8 mouse cellular contexts compared by ENCODE assay signal in genomic region chr11:53085367-53085766, GRCm38 (mm10).
DNase-seq lines count a peak whose midpoint lies in the region; ATAC-seq and TF ChIP-seq lines count a peak whose summit lies in the region.

No protein-coding gene starts in this region.

- no peaks in the 10 kb centered on the region for H3K4me1 ChIP-seq in kidney, postnatal 0 days (replicated peaks; ENCODE audit: insufficient read depth, low read length)
- H3K4me1 ChIP-seq in kidney, embryonic 16.5 days (ENCODE audit: insufficient read depth, low read length) = no peaks in the 10 kb centered on the region
- no peaks in the 10 kb centered on the region for H3K4me1 ChIP-seq in forebrain, embryonic 12.5 days

- 71% methylated on average over 6 of the region's 6 CpGs for WGBS in kidney, postnatal 0 days
- WGBS in kidney, embryonic 16.5 days = 76% methylated on average over 6 of the region's 6 CpGs
- WGBS in forebrain, embryonic 12.5 days = 70% methylated on average over 6 of the region's 6 CpGs

- H3K27me3 ChIP-seq in kidney, postnatal 0 days (ENCODE audit: insufficient read depth, low read length) = no peaks in the 10 kb centered on the region
- no peaks in the 10 kb centered on the region for H3K27me3 ChIP-seq in kidney, embryonic 16.5 days (ENCODE audit: insufficient read depth, low read length)
- 0 out of 2 replicates have a peak, but pooled peaks cover 9% of the 10 kb centered on the region for H3K27me3 ChIP-seq in forebrain, embryonic 12.5 days

- no peak overlapping the region for H3K9ac ChIP-seq in kidney, postnatal 0 days (ENCODE audit: low read depth, low read length)
- no peak overlapping the region for H3K9ac ChIP-seq in kidney, embryonic 16.5 days (replicated peaks; ENCODE audit: low read length)
- no peak overlapping the region for H3K9ac ChIP-seq in forebrain, embryonic 12.5 days

- H3K4me2 ChIP-seq in kidney, postnatal 0 days (ENCODE audit: low read length) = no peak overlapping the region
- no peak overlapping the region for H3K4me2 ChIP-seq in kidney, embryonic 16.5 days (replicated peaks; ENCODE audit: low read depth, low read length)
- no peak overlapping the region for H3K4me2 ChIP-seq in forebrain, embryonic 12.5 days

- no peaks in the 10 kb centered on the region for H3K36me3 ChIP-seq in kidney, postnatal 0 days (ENCODE audit: insufficient read depth, low read length)
- H3K36me3 ChIP-seq in kidney, embryonic 16.5 days (ENCODE audit: insufficient read depth, low read length) = no peaks in the 10 kb centered on the region
- H3K36me3 ChIP-seq in forebrain, embryonic 12.5 days (replicated peaks) = no peaks in the 10 kb centered on the region

- DNase-seq in adrenal gland, adult (ENCODE audit: inconsistent age in 2 of 2, low spot score in 1 of 2) = peak; percentile 21 to 59
- no peak for DNase-seq in adrenal gland, adult 18-20 months (ENCODE audit: low spot score in 2 of 2)
- DNase-seq in kidney, postnatal 0 days (ENCODE audit: low spot score) = peak; percentile 27
- DNase-seq in adrenal gland, postnatal 36 days = peak; percentile 10 to 24
- no peak for DNase-seq in left cerebral cortex, adult 8-10 months (ENCODE audit: low spot score in 2 of 2)

- TF ChIP-seq CTCF in kidney, postnatal 0 days (IDR thresholded peaks at IDR 0.05; ENCODE audit: low read depth) = peak; percentile 43

- H3K27ac ChIP-seq in kidney, postnatal 0 days = no peak overlapping the region
- H3K27ac ChIP-seq in kidney, embryonic 16.5 days (ENCODE audit: low read length) = no peak overlapping the region
- no peak overlapping the region for H3K27ac ChIP-seq in forebrain, embryonic 12.5 days

- H3K4me3 ChIP-seq in kidney, postnatal 0 days (replicated peaks; ENCODE audit: low read depth, low read length) = no peak overlapping the region
- no peak overlapping the region for H3K4me3 ChIP-seq in kidney, embryonic 16.5 days (ENCODE audit: low read length)
- no peak overlapping the region for H3K4me3 ChIP-seq in forebrain, embryonic 12.5 days (replicated peaks)

- no peaks in the 10 kb centered on the region for H3K9me3 ChIP-seq in kidney, postnatal 0 days (replicated peaks; ENCODE audit: low read length)
- no peaks in the 10 kb centered on the region for H3K9me3 ChIP-seq in kidney, embryonic 16.5 days (ENCODE audit: low read length)
- H3K9me3 ChIP-seq in forebrain, embryonic 12.5 days = peaks cover 4% of the 10 kb centered on the region; the same call in 1 of the 2 replicates

- ATAC-seq in kidney, postnatal 0 days (replicated peaks; ENCODE audit: low FRiP score, low read depth) = no peak
- no peak for ATAC-seq in kidney, embryonic 16.5 days (ENCODE audit: low FRiP score, low TSS enrichment)
- ATAC-seq in megakaryocyte-erythroid progenitor cell, adult 5-6 weeks (replicated peaks; ENCODE audit: low FRiP score, low TSS enrichment, poor library complexity, severe bottlenecking) = 0 out of 2 replicates have a peak, but pooled peaks have one; percentile 34
- no peak for ATAC-seq in forebrain, embryonic 12.5 days (ENCODE audit: low FRiP score)

Comparison
In these comparisons a context has a peak if more than half of its experiments do, and no peak if none do; other contexts are left out.
1. DNase-seq: peak in adrenal gland, adult (2 of 2), kidney, postnatal 0 days (single experiment) and adrenal gland, postnatal 36 days (2 of 2); none in adrenal gland, adult 18-20 months (0 of 2) and left cerebral cortex, adult 8-10 months (0 of 2).